Mouse (Mus musculus): ENCODE results near the gene Ttc21a.

Gene Ttc21a

DNA sequence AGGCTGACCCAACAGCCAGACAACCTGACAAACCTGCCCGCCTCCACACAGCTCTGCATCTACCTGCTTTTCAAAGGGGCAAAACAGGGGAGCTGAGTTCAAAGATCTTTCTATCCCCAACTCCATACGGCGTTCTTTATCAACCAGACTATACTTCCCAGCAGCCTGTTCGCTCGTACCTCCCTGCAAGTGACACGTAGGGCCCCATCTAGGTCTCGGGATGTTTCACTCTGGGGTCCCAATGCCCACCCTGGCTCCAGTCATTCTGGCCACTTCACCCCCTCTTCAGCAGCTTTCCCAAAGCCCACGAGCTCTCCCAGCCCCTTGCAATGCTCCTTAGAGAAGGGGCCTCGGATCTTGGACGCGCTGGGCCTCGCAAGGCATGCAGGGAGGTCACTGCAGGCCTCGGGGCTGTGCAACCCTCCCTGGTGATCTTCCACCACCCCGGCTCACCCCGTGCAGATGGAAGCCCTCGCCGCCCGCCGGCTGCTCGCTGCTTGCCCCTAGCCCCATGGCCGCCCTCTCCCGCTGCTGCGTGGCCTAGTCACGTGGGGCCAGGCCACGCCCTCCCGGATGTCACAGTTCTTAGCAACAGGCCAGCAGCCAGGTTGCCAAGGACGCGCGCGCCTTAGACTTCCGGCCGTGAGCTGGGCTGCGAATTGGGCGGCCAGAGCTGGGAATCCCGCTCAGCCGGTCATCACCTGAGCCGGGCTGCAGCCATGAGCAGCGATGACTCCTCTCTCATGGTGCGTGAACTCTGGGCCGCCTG, at the start of gene Ttc21a, which contains the start of gene Gorasp1:
Ttc21a (plus strand) TSS at position 602 of the 769 bp plus-strand sequence.
Gorasp1 (minus strand) TSS at position 561 of the 769 bp plus-strand sequence.
- DNase-seq: peak; percentile 93 to 94

GRCm38 (mm10) chr9:119888843-119889246, 48.6 kb upstream of the Ttc21a start:
- DNase-seq: no peak

DNA sequence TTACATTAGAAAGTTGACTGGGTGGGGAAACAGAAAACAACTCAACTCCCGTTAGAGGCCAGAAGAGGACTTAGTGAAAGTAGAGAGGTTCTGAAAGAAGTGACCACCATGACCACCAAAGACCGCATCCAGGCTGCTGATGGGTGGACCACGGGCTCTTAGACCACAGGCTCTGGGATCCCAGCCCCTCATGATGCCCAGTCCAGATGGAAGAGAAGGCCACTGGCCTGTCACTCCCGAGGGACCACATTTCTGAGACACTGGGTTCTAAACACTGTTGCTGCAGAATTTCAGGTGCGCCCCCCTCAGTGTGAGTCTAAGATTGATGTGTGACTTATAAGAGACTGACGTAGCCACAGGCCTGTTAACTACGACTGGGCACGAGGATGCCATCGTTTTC, 48.0 kb upstream of the Ttc21a start:
- DNase-seq: no peak

DNA sequence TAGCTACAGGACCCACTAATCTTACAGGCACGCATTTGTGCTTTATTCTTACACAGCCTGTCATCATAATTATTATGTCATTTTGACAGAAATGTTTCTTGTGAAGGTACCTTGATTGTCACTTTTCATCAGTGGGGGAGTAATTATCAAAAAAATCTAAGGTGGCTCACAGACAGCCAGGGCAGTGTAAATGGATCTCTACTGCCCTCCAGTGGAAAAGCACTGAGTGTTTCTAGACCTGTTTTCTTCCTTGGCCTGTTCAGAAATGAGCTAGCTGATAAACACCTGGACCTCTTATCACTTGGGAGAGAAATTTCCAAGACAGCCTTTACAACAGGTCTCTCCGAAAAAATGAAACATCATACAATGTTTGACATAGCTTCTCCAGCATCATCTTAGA, 46.7 kb upstream of the Ttc21a start:
- DNase-seq: peak in 1 of 2 experiments; percentile 24

- no peak for DNase-seq
These were observed 43.5 kb upstream of the Ttc21a start for GRCm38 (mm10) chr9:119893881-119894280.

- DNase-seq: peak; percentile 95 to 97
These were observed 42.9 kb upstream of the Ttc21a start, which contains the start of gene Wdr48 for GRCm38 (mm10) chr9:119894339-119895009. Wdr48 (plus strand) TSS chr9:119894878.

GRCm38 (mm10) chr9:119895040-119895721, 42.2 kb upstream of the Ttc21a start:
- peak in 1 of 2 experiments; percentile 33 for DNase-seq

- no peak for DNase-seq
These were observed 38.0 kb upstream of the Ttc21a start for GRCm38 (mm10) chr9:119899446-119899845.

DNA sequence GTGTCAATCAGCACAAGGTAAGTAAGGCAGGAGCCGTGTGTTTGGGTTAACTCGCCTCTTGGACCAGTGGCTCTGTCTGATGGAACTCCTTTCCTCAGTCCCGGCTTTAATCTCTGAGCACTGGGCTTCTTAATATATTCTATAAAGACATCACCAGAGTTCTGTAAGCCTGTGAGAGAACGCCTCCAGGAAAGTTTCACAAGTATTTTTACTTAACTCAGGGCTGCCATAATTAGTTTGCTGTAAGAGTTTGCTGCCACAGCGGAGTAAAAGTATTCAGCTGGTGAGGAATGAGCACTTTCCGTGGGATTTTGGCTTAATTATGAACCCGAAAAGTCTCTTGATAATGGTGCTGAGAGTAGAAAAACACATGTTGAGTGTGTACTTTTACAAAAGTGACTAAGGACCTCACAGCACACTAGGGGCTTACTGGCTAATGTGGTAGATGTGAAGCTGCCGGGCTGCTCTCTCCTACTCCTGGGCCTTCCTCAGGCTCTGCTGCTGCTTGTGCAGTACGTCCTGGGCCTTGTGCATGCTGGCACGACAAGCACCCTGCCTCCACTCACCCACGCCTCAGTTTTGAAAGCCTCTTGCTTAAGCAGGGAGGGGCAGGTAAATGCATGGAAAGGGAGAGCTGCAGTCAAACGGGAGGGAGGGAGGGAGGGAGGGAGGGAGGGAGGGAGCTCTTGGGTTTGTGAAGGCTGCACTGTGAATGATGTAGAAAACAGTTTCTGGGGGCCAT, 34.8 kb upstream of the Ttc21a start:
- DNase-seq: no peak

- DNase-seq: no peak
These were observed 28.7 kb upstream of the Ttc21a start for GRCm38 (mm10) chr9:119908708-119909107.

GRCm38 (mm10) chr9:119909931-119910330, 27.5 kb upstream of the Ttc21a start:
- no peak for DNase-seq

- DNase-seq: no peak
These were observed 24.1 kb upstream of the Ttc21a start for GRCm38 (mm10) chr9:119913087-119913838.

DNA sequence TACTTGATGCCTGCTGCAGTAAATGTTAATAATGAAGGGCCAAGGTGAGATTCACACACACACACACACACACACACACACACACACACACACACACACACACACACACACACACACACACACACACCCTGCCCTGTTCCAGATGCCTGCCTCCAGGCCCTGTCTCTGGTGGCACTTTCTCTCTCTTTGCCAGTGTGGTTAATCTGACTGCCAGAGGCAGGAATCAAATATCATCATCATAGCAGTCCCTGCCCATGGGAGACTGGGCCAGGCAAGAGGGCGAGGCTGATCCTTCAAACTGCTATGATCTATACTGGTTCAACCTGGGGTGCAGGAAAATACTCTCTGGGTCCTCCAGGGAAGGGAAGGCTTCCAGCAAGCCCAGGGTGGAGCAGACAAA, 17.5 kb upstream of the Ttc21a start:
- DNase-seq: no peak

GRCm38 (mm10) chr9:119923462-119923861, 13.9 kb upstream of the Ttc21a start:
- DNase-seq: no peak

GRCm38 (mm10) chr9:119925120-119925657, 12.2 kb upstream of the Ttc21a start:
- DNase-seq: no peak

DNA sequence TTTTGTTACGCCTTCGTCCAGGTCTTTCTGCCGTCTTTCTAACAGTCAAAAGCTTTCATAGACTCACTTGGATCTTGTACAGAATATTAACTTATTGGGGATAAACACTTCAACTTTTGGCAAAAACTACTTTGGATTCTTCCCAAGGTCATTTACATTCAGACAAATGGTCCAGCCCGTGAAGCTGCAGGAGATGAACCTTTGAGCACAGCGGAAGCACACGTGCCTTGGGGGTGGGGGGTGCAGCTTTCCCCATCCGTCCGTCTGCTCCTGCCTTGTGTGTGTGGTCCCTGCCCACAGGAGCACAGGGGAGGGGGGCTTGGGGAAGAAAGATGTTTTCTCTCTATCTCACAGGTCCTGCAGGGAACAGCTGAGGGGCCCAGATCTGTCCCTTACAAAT, 11.7 kb upstream of the Ttc21a start:
- DNase-seq: no peak

- DNase-seq: no peak
These were observed 10.9 kb upstream of the Ttc21a start for GRCm38 (mm10) chr9:119926497-119926896.

DNA sequence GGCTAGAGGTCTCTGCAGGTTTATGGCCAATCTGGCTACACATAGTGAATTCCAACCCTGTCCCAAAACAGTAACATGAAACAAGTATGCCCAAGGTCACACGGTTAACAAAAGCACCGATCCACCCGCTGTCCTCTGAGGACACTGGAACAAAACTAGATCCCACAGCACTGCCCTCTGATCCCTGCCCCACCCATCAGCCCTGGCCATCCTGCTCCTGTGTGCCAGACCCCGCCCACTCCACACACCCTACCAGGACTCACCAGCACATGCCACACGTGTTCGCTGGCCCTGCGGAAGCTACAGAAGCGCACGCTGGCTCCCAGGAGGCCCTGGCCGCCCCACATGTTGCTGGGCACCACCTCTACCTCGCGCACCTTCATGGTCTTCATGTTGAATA, 5.0 kb upstream of the Ttc21a start:
- DNase-seq: no peak

- DNase-seq: no peak
These were observed 3.7 kb upstream of the Ttc21a start for GRCm38 (mm10) chr9:119933675-119934074.

- no peak for DNase-seq
These were observed 1.1 kb downstream of the Ttc21a start for GRCm38 (mm10) chr9:119938496-119938895.

- no peak for DNase-seq
These were observed 2.2 kb downstream of the Ttc21a start for GRCm38 (mm10) chr9:119939646-119940045.

DNA sequence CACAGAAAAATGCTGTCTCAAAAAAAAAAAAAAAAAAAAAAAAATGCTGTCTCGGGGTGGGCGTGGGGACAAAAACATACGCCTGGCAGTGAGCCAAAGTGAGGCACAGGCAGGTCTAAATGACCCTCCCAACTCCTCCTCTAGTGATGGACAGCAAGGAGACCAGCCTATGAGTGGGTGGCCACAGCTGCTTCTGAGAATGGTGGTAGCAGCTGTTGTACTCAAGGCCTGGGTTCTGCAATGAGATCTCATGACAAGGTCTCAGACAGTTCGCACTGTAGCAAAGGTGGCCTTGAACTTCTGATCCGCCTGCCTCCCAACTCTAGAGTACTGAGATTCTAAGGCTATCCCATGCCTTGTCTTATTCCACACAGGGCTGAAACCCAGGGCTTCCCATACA, 4.0 kb downstream of the Ttc21a start:
- no peak for DNase-seq
